In the genomic region with DNA sequence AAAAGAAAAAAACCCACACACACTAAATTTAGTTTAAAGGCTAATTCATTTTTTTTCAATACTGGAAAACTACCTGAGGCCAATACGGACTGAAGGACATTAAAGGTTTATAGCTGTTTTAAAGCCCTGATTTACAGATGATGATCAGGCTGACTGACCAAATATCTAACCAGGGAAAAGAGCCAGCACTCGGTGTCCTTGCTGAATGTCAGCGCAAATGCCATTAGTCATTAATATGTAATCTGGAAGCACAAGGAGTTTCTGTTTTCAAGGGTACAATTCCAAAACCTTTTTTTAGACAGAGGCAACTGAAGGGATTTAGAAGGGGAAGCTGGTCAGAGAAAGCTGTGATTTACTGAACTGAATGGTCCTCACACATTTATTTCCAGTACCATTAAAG, we compare ENCODE assay signal across 15 mouse cellular contexts. TPM values are rescaled to one million over a fixed set of nuclear protein-coding genes. Genes with fewer than 3 reads are reported as not detected.
DNase-seq lines count a peak whose midpoint lies in the region; ATAC-seq and TF ChIP-seq lines count a peak whose summit lies in the region.
"Had no signal": no experiment of that assay in that cellular context is flagged by ENCODE, and none has a peak within 500 bp of the region (broad histone marks: within the 10 kb centered on the region; RNA-seq: fewer than 3 reads in every experiment).

No protein-coding gene starts in this region.

- no peaks in the 10 kb centered on the region for H3K9me3 ChIP-seq in heart, embryonic 12.5 days (replicated peaks)
- no peaks in the 10 kb centered on the region for H3K9me3 ChIP-seq in kidney, postnatal 0 days (replicated peaks; ENCODE audit: low read length)
- H3K9me3 ChIP-seq: forebrain, embryonic 15.5 days; hindbrain, embryonic 12.5 days; intestine, embryonic 15.5 days; lung, embryonic 15.5 days had no signal

- WGBS in heart, embryonic 12.5 days, result 77% methylated on average over 3 of the region's 3 CpGs
- 46% methylated on average over 3 of the region's 3 CpGs for WGBS in kidney, postnatal 0 days

- no peak overlapping the region for H3K9ac ChIP-seq in heart, embryonic 12.5 days
- H3K9ac ChIP-seq in kidney, postnatal 0 days (ENCODE audit: low read depth, low read length), result no peak overlapping the region
- H3K9ac ChIP-seq: forebrain, embryonic 15.5 days; hindbrain, embryonic 12.5 days; intestine, embryonic 15.5 days; lung, embryonic 15.5 days had no signal

- peak; percentile 58 for DNase-seq in gastrocnemius, adult 2 months
- DNase-seq in gastrocnemius, postnatal 4 days (ENCODE audit: low spot score in 2 of 2), result no peak
- peak; percentile 32 to 39 for DNase-seq in heart, postnatal 10 days
- peak; percentile 62 for DNase-seq in adrenal gland, postnatal 10 days
- peak; percentile 35 for DNase-seq in kidney, postnatal 0 days (ENCODE audit: low spot score)
- DNase-seq in layer of hippocampus, adult 8-10 months (ENCODE audit: low spot score in 2 of 2), result no peak
- DNase-seq: cerebellum, postnatal 10 days; midbrain, embryonic 14.5 days had no signal

- H3K36me3 ChIP-seq in heart, embryonic 12.5 days, result peaks cover 48% of the 10 kb centered on the region
- 0 out of 2 replicates have a peak, but pooled peaks cover 5% of the 10 kb centered on the region for H3K36me3 ChIP-seq in kidney, postnatal 0 days (ENCODE audit: insufficient read depth, low read length)
- H3K36me3 ChIP-seq: intestine, embryonic 15.5 days had no signal

- peak overlapping the region; percentile 89 for H3K27ac ChIP-seq in gastrocnemius, adult 2 months
- H3K27ac ChIP-seq in heart, embryonic 12.5 days (ENCODE audit: poor library complexity, severe bottlenecking), result no peak overlapping the region
- peak overlapping the region; percentile 57; the same call in 1 of the 2 replicates for H3K27ac ChIP-seq in kidney, postnatal 0 days
- H3K27ac ChIP-seq: forebrain, embryonic 15.5 days; hindbrain, embryonic 12.5 days; intestine, embryonic 15.5 days; lung, embryonic 15.5 days had no signal

- no peak for ATAC-seq in heart, embryonic 12.5 days (ENCODE audit: insufficient number of reproducible peaks, low FRiP score)
- ATAC-seq in kidney, postnatal 0 days (replicated peaks; ENCODE audit: low FRiP score, low read depth), result no peak
- ATAC-seq: activated CD4-positive, CD25-positive, alpha-beta regulatory T cell, adult 4 months; forebrain, embryonic 15.5 days; intestine, embryonic 15.5 days had no signal

- no peaks in the 10 kb centered on the region for H3K4me1 ChIP-seq in heart, embryonic 12.5 days (replicated peaks)
- H3K4me1 ChIP-seq in kidney, postnatal 0 days (replicated peaks; ENCODE audit: insufficient read depth, low read length), result no peaks in the 10 kb centered on the region
- H3K4me1 ChIP-seq: forebrain, embryonic 15.5 days; hindbrain, embryonic 12.5 days; intestine, embryonic 15.5 days; lung, embryonic 15.5 days had no signal

- no peak for TF ChIP-seq CTCF in gastrocnemius, adult 2 months (IDR thresholded peaks at IDR 0.05)
- no peak for TF ChIP-seq CTCF in kidney, postnatal 0 days (IDR thresholded peaks at IDR 0.05; ENCODE audit: low read depth)

- no peak overlapping the region for H3K4me3 ChIP-seq in gastrocnemius, adult 2 months
- H3K4me3 ChIP-seq in heart, embryonic 12.5 days, result no peak overlapping the region
- H3K4me3 ChIP-seq in kidney, postnatal 0 days (replicated peaks; ENCODE audit: low read depth, low read length), result no peak overlapping the region
- H3K4me3 ChIP-seq: forebrain, embryonic 15.5 days; hindbrain, embryonic 12.5 days; intestine, embryonic 15.5 days; lung, embryonic 15.5 days had no signal

- intact Hi-C loops in gastrocnemius, adult 2 months (cut with DNase I), result no loop called here
- intact Hi-C loops in heart, postnatal 10 days (cut with DNase I), result no loop called here

- H3K27me3 ChIP-seq in heart, embryonic 12.5 days (replicated peaks), result no peaks in the 10 kb centered on the region
- no peaks in the 10 kb centered on the region for H3K27me3 ChIP-seq in kidney, postnatal 0 days (ENCODE audit: insufficient read depth, low read length)
- H3K27me3 ChIP-seq: forebrain, embryonic 15.5 days; hindbrain, embryonic 12.5 days; intestine, embryonic 15.5 days; lung, embryonic 15.5 days had no signal

- no peak overlapping the region for H3K4me2 ChIP-seq in heart, embryonic 12.5 days
- H3K4me2 ChIP-seq in kidney, postnatal 0 days (ENCODE audit: low read length), result no peak overlapping the region
- H3K4me2 ChIP-seq: forebrain, embryonic 15.5 days; hindbrain, embryonic 12.5 days; intestine, embryonic 15.5 days; liver, embryonic 11.5 days; lung, embryonic 15.5 days had no signal

RNA-seq across cellular contexts. Expression of a gene that starts 11.3 kb away (rescaled TPM):
- total RNA-seq in gastrocnemius, adult 2 months (2021), result 1 to 10 TPM; 5.2 to 8.8 TPM
- total RNA-seq in gastrocnemius, postnatal 4 days (2021), result 1 to 10 TPM; 6.9 to 8.0 TPM
- 10 to 100 TPM; 11.6 to 11.7 TPM for total RNA-seq in heart, postnatal 10 days (2021)
- polyA plus RNA-seq in heart, embryonic 12.5 days (2016; fragmentation: Nextera tagmentation; extraction: Ambion mirVana), result 27.4 and 27.7 TPM in 2 replicates
- 10 to 100 TPM; 20.6 to 24.5 TPM for total RNA-seq in adrenal gland, postnatal 10 days (2021)
- 38.5 and 40.7 TPM in 2 replicates for polyA plus RNA-seq in kidney, postnatal 0 days (2015; fragmentation: Nextera tagmentation; extraction: Ambion mirVana)
- 10 to 100 TPM; 23.8 to 31.5 (median 25.8) TPM for total RNA-seq in layer of hippocampus, adult 8-10 months (2022)

RNA-seq across cellular contexts. Expression of a gene that starts 24.0 kb away (rescaled TPM):
- total RNA-seq in gastrocnemius, adult 2 months (2021), result 10 to 100 TPM; 19.3 to 20.1 TPM
- 10 to 100 TPM; 11.5 to 17.9 TPM for total RNA-seq in gastrocnemius, postnatal 4 days (2021)
- 10 to 100 TPM; 23.1 to 36.8 TPM for total RNA-seq in heart, postnatal 10 days (2021)
- 21.9 and 25.3 TPM in 2 replicates for polyA plus RNA-seq in heart, embryonic 12.5 days (2016; fragmentation: Nextera tagmentation; extraction: Ambion mirVana)
- total RNA-seq in adrenal gland, postnatal 10 days (2021), result 10 to 100 TPM; 47.1 to 52.6 TPM
- polyA plus RNA-seq in kidney, postnatal 0 days (2015; fragmentation: Nextera tagmentation; extraction: Ambion mirVana), result 28.3 and 30.9 TPM in 2 replicates
- 10 to 100 TPM; 72.3 to 83.6 (median 75.0) TPM for total RNA-seq in layer of hippocampus, adult 8-10 months (2022)

RNA-seq across cellular contexts. Expression of a gene that starts 34.7 kb away (rescaled TPM):
- 10 to 100 TPM; 13.2 to 14.0 TPM for total RNA-seq in gastrocnemius, adult 2 months (2021)
- 10 to 100 TPM; 15.0 to 18.6 TPM for total RNA-seq in gastrocnemius, postnatal 4 days (2021)
- 10 to 100 TPM; 21.9 to 23.1 TPM for total RNA-seq in heart, postnatal 10 days (2021)
- polyA plus RNA-seq in heart, embryonic 12.5 days (2016; fragmentation: Nextera tagmentation; extraction: Ambion mirVana), result 7.1 TPM in 2 replicates
- total RNA-seq in adrenal gland, postnatal 10 days (2021), result 10 to 100 TPM; 34.2 to 36.9 TPM
- polyA plus RNA-seq in kidney, postnatal 0 days (2015; fragmentation: Nextera tagmentation; extraction: Ambion mirVana), result 6.7 and 7.0 TPM in 2 replicates
- total RNA-seq in layer of hippocampus, adult 8-10 months (2022), result 10 to 100 TPM; 25.9 to 31.8 (median 29.6) TPM

Comparison
In these comparisons a context has a peak if more than half of its experiments do, and no peak if none do; other contexts are left out.
1. DNase-seq: peak in gastrocnemius, adult 2 months (single experiment), heart, postnatal 10 days (2 of 2), adrenal gland, postnatal 10 days (single experiment) and kidney, postnatal 0 days (single experiment); none in gastrocnemius, postnatal 4 days (0 of 2) and layer of hippocampus, adult 8-10 months (0 of 2).